Mouse (Mus musculus): Measurements from ENCODE around the gene Tbx5.

Tbx5 gene

DNA sequence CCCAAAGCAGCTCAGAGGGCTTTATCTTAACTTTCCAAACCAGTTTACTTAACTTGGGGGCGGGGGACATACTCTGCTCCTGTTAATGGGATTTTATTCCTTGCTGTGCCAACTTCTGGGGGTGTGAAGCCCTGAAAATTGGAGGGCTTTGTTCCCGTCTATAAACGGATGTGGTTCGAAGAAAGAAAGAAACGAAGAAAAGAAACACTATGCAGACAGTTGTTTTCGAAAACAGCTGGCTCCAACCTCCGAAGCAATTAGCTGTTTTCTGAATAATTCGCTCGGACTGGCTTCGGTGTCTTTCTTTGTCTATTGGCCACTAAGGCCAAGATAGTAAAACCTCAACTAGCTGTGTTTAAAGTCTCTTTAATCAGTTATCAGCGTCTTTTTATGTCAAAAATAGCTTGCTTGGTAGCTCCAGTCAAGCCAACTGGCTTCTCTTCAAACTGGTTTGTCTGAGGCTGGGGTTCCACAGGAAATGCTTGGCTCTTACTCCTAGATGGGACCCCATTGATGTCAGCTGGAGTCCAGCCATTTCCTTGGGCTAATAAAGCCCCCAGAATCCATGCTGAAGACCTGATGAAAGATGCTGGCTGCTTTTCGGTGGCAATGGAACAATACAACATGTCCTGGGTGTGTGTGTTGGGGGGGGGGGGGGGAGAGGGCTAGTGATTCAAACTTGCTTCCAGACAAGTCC lies 21.3 kb upstream of the Tbx5 start:
- no peak for DNase-seq (ENCODE audit: low spot score in 2 of 2)

DNA sequence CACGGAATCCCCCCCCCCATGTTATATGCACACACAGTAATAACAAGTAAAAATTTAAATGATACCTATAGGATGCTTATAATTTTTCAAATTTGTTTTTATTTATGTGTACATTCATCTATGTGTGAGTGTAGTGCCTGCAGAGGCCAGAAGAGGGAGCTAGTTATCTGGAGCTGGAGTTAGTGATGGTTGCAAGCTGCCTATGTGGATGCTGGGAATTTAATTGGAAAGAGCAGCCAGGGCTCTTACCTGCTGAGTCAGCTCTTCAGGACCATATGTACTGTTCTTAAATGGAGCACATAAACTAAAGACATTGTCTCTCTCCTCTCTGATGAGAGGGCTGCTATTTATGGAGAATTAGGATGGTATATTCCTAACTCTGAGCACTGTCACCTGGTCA lies 17.2 kb upstream of the Tbx5 start:
- no peak for DNase-seq (ENCODE audit: low spot score in 2 of 2)

DNA sequence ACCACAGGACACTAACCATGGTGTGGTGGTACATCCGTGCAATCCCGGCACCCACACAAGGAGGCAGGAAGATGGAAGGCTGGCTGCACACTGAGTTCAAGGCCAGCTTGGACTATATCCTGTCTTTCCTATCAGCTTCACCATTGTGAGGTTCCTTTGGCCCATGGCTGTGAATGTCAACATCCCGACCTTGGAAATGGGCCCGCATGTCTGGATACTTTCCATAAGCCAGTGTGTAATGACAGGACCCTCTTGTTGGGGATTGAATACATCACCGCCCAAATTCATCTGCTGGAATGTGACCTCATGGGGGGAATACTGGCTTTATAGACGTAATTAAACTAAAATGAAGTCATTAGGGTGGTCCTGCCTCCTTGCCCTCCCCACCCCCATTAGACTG lies 12.0 kb upstream of the Tbx5 start:
- DNase-seq (ENCODE audit: low spot score in 2 of 2), result no peak

DNA sequence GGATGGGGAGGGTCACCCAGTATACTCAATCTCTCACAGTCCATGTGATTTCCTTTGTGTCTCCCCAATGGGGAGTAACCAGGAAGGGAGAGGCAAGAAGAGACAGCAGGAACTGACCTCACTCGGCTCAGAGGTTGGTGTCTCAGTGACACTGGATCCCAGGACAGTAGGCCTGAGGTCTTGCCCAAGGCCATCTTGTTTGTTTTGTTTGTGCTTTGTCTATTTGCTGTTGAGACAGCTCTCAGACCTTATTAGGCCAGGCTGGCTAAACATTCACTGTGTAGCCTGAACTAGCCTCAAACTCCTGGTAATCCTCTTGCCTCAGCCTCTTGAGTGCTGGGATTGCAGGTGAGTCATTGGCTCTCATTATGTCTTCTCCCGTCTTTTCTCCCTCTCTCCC lies 11.0 kb upstream of the Tbx5 start:
- DNase-seq (ENCODE audit: low spot score in 2 of 2), result no peak

DNA sequence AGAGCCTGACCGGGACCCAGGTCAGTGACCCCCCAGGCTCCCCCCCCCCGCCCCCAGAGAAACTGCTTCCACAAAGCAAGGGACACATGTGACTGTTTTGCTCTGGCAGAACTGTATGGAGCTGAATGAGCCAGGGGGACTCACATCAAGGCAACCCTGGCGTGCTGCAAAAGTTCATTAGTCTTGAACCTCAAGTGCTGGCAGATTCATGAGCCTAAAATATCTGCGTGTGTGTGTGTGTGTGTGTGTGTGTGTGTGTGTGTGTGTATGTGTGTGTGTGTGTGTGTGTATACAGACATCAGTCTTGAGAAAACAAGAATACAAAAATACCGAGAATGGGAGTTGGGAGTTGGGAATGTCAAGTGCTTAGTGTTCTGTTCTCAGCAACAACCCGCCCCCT lies 5.1 kb upstream of the Tbx5 start:
- no peak for DNase-seq (ENCODE audit: low spot score in 2 of 2)

DNA sequence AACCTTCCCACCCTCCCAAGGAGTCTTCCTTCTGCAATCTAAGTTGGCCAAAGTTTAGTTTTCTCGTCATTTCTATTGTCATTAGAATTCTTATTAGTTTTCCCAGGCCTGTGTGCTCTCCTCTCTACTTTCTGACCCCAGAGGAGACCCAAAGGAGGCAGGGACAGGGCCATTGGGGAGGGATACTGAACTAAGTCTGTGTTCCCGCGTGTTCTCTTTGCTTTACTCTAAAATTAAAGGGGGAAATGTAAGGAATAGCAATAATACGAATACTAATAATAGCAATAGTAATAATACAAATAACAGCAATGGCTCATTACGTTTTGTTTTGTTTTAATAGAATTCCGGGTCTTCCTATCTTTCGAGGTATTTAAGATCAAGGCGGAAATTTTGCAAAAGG lies 1.9 kb upstream of the Tbx5 start:
- DNase-seq (ENCODE audit: low spot score in 2 of 2), result no peak

DNA sequence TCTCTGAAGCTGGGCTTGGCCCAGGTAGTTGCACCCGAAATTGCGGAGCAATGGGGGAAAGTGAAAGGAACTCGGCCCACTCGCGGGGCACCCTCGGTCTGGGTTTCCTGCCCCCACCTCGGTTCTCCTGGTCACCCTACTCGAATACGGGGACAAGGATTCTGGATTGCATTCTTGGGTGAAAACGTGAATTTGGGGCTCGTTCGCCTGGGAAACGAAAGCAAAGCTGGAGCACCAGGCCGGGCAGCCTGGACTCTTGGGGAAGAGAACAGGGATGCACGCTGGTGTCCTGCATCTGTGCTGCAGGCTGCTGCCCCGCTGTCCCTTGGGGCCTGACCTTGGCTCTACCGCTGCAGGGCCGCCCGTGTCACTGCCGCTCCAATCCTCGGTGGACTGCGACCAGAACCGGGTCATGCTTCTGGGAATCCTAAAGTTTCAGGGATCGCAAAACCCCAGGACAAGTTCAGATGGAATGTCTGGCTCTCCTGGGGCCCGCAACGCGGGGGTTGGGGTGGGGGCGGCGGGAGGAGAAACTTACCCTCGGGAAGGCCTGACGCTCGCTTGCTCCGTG lies 1.2 kb upstream of the Tbx5 start:
- DNase-seq (ENCODE audit: low spot score in 2 of 2), result no peak

DNA sequence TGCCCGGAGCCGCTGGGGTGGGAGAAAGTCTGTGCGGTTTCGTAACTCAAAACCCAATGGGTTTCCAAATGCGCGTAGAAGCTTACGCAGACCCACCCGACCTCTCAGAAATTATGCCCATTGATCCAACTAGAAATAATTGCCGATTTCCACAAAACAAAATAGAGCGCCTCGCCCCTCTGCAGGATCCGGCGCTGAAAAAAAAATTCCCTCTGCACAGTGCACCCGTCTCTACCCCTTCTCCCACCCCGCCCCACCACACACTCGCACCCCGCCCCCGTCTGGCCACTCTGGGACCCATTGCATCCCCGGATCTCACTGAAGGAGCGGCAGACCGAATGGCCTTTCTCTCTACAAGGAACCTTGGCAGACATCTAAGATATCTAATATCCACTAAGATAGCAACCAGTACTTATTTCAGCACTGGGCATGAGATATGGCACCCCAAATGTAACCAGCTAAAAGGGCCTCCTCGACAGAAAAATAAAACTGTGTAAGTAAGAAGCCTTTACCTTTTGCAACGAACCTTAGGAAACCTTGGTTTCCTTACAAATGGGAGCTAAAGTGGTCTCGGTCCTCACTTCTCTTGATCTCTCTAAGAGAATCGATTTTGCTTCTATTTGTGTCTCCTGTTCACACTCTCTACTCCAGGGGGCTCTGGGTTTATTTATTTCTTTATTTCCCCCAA lies 533 bp upstream of the Tbx5 start:
- no peak for DNase-seq (ENCODE audit: low spot score in 2 of 2)

DNA sequence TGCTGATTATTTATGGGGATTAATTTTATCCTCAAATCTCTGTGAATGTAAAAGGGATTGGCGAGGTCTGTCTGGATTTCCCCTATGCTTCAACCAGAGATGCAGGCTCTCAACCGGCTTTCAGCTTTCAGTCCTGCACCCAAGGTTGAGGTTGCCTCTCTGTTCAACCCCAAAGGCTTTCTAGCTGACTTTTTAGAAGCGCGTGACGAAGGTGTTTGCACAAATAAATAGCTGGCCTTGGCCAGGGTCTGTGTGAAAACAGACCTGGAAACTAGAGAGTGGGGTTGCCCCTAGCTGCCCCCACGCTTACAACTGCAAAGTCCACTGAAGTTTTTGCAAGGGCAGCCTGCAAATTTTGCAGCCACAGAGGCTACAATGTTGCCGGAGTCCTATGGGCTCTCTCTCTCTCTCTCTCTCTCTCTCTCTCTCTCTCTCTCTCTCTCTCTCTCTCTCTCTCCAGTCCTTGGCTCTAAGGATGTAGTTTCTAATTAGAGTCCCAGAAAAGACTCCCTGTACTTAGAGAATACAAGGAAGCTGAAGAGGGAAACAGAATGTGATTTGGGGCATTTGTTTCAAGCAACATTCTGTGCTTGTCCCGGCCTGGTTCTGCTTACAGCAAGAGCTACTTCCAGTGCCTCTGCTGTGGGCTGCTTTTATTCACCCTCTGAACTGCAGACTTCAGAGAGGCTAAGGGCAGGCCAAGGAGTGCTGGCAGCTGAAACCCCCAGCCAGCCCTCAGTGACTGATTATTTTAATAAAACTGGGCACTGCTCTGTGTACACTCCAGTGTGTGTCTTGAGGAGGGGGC lies 959 bp downstream of the Tbx5 start:
- DNase-seq (ENCODE audit: low spot score in 2 of 2), result no peak

DNA sequence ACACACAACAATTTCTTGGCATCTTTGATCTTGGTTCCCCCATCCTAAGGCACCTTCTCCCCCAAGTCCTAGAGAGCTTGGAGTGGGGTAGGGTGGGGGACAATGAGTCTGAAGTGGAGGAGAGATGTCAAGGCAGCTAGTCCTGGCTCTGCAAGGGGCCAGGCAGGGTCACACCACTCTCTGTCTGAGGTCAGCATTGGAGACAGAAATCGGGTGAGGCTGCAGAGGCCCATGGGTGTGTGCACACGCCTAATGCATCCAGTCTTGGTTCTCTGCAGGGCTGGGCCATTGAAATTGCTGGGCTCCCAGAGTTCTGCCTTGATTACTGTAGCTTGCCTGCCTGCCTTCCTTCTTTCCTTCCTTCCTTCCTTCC lies 1.5 kb downstream of the Tbx5 start:
- DNase-seq (ENCODE audit: low spot score in 2 of 2), result no peak

DNA sequence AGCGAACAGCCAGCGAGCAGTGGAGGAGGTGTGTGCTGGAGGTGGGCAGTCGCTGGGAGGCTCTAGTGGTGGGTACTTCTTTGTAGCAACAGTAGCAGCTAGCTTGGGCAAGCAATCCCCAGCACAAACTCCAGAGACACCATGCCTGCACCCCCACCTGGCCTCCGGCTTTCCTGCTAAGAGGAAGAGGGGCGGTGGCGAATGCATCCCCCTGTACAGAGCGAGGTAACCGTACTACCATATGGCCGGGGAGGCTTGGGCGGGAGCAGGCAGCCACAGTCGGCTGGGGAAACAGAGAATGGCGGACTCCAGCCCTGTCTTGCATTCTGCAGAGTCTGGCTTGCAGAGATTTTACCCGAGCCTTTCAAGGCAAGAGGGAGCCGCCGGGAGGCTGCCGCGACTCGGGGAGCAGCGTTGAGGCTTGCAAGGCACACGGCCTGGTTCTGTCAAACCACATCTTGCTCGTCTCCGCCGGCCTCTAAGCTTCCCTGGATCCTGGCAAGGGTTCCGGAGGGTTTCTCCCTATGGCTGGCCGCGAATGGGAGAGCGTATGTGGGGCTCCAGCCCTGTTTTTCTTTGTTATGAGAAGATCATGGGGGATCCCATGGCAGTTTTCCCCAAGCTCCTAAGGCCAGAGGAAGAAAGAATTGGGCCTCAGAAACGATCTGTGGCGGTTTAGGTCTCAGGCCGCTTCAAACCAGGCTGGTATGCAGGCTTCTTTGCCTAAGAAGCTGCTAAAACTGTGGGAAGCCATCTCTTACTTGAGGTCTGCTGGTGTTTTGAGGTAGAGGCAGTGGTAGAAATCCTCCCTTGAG lies 2.8 kb downstream of the Tbx5 start:
- no peak for DNase-seq (ENCODE audit: low spot score in 2 of 2)

DNA sequence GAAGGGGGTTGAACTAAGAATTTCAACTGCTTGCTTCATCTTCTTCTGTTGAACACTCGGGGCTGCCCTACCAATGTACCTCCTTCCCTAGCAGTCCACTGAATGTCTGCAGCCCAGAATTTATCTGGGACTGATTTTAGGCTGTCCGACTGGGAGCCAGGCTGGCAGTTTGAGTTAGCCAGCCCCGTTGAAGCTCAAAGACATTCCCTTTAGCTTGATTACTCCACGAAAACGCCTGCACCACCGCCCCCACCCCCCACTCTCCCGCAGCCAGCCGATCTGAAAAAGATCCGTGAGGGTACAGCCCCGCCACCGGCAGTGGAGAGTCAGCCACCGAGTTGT lies 3.4 kb downstream of the Tbx5 start:
- DNase-seq (ENCODE audit: low spot score in 2 of 2), result no peak

DNA sequence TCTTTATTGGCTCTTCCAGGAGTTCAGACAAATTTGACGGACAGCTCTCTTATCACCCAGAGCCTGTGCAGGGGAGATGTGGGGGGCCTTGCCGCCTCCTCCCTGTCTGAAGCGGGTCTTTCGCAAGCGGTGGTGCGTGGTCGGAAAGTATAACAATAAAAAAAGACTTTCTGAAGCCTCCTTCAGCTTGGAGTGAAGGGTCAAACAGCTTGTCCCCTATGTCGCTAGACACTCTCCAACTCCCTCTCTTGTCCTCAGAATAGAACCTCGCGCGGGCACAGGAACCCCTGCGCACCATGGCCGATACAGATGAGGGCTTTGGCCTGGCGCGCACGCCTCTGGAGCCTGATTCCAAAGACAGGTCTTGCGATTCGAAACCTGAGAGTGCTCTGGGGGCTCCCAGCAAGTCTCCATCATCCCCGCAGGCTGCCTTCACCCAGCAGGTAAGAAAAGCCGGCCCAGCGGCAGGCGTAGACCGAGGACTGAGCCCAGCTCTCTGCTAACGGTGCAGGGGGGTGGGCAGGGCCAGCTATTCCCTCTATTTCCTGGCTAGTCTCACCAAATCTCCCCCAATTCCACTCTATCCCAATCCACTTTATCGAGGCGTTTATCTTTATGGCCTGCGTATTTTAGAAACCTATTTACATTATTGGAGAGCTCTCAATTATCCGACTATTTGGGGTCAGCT lies 4.3 kb downstream of the Tbx5 start:
- no peak for DNase-seq (ENCODE audit: low spot score in 2 of 2)

DNA sequence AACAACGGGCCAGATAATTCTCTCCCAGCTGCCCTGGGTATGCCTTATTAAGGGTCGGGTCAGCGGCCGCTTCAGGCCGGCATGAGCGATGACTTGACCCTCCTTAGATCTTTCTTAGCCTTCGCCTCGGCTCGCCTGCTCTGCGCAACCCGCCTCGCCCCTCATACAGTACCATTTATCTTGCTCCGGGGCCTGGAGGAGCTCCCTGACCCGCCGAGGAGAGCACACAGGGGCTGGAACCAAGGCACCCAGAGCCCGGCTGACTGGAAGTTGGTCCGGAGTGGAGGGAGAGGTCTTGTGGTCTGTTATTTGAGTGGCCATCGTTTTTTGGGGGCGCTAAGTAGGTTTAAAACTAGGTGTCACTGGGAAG lies 4.8 kb downstream of the Tbx5 start:
- DNase-seq (ENCODE audit: low spot score in 2 of 2), result no peak

DNA sequence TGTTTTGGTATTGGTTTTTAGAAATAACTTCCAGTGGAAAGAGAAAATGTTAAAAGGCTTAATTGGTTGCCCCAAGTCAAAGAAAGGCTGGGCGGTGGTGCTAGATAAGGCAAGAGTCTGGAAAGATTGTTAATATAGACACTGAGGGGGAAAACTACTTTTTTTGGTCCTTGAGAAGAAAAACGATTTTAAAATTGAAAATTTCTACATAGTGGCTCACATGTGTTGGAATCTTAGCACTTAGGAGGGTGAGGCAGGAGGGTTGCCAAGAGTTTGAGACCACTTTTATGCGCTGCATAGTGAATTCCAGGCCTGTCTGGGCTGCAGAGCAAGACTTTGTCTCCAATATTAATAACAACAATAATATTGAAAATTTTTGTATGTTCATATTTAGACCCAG lies 5.4 kb downstream of the Tbx5 start:
- no peak for DNase-seq (ENCODE audit: low spot score in 2 of 2)

DNA sequence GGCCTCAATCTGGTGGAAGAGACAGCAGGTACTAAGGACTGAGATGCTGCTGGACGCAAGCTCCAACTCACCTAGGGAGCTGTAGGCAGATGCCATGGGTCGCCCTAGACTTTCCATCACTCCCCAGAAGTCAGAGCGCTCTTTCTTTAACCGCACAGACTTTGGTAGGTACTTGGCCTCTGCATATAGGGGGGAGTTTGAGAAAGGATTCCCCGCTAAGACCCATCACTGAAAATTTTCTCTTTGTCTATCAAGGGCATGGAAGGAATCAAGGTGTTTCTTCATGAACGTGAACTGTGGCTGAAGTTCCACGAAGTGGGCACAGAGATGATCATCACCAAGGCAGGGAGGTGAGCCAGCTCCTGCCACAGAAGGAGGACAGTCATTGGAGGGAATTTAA lies 6.0 kb downstream of the Tbx5 start:
- no peak for DNase-seq (ENCODE audit: low spot score in 2 of 2)

DNA sequence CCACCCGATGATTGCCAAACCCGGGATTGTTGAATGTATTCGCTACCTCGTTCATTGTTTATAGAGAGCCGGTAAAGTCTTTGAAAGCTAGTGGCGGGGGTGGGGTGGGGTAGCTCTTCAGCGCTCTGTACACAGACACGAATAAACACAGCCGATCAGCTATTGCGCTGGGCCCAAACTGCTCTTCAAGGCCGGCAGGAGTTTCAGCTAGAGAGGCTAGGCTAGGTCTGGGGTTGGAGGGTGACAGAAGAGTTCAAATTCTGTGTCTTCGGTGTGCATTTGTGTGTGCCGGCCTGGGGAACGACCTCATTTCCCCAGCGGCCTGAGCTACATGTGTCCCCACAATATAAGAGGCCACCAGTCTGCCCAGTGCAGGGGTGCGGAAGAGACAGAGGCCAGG lies 6.7 kb downstream of the Tbx5 start:
- no peak for DNase-seq (ENCODE audit: low spot score in 2 of 2)

DNA sequence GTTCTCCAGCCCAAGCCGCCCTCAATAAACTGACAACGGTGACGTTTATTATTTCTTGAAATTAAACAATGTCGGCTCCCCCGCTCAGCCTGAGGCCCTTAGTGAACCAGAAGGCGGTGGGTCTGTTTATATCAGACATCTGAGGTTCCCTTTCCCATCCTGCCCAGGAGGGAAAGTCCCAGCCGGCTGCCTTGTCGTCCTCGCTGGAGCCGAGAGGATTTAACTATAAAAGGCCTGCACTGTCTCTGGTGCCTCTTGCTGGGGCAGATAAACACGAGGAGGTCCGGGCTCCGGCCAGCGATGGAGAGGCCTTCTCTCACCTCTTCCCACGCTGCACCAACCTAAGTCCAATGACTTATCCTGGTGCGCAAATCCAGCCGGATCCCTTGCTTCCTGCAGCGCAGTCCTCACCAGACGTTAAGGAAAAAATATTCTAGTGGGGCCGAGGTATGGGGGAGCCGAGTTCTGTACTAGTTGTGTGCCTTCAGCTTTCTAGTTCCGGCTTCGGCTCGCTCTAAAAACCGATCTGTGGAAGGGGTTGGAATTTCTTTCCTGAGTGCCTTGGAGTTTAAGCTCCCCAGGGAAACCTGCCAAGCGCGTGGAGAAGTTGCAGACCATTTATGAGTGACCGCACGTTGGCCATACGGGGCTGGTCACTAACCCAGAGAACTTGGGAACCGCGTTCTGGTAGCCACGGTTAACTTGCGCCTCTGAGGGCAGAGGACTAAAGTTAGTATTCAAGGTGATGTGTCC lies 7.3 kb downstream of the Tbx5 start:
- no peak for DNase-seq (ENCODE audit: low spot score in 2 of 2)

DNA sequence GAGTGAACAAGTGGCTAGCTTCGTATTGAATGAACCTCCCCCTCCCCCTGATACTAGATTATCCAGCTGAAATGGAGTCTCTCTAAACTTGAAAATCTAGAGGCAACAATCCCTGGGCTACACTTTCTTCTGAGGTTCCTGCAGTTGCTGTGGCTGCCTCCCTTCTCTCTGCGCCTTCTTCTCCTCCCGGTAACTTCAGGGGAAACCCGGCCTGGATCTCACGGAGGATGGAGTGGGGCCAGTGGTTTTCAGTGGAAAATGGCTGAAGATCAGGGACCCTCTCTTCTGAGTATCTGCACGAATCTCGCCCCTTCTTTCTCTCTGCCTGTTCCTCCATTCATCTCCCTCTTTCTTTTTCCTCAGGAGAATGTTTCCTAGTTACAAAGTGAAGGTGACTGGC lies 7.9 kb downstream of the Tbx5 start:
- DNase-seq (ENCODE audit: low spot score in 2 of 2), result no peak

DNA sequence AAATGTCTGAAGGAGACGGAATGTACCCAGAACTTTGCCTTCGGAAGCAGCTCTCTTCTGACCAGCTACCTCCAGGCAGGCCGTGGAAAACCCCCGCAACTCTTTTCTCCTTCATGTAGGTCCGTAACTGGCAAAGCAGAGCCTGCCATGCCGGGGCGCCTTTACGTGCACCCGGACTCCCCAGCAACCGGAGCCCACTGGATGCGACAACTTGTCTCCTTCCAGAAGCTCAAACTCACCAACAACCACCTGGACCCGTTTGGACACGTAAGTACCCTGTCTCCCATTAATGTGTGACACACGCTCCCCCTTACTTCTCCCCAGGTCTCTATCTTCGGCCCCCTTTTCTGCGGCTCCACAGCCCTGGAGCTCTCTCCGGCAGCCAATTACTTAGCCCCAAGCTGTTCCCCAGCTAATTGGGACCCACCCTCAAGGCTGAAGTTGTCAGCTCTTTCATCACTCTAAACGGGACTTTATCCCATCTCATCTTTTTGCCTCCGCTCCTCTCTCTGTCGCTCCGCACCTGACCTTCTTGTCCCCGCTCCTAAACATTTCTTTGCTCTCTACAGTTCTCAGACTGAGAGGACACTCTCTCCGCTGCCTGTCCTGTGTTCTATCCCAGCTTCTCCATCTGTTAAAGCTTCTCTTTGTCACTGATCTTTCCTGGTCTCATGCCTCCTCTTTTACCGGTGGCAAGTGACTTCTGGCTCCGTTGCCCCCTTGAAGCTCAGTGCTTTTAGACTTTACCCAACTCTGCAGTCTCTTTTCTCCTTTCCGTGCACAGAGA lies 9.4 kb downstream of the Tbx5 start:
- DNase-seq (ENCODE audit: low spot score in 2 of 2), result no peak

Data from spleen, postnatal 36 days (tissue).